Mouse (Mus musculus) kidney, embryonic 16.5 days (tissue): ENCODE measurements around the gene 2700097O09Rik. TPM values are rescaled to one million over a fixed set of nuclear protein-coding genes. Genes with fewer than 3 reads are reported as not detected.
"Not testable (repeated sequence)": the region's sequence is repeated elsewhere in the genome, so short reads cannot be mapped to it uniquely, and the experiment has no call there.

ENCODE experiments used
- ATAC-seq: fragments of 200-750 bp; cut with Nextera tagmentation; 2 replicates; pipeline ENCODE4 v1.8.0; 2017; ENCODE audit warnings: moderate TSS enrichment; ENCODE audit not compliant: low FRiP score, low TSS enrichment
- H3K27ac ChIP-seq: fragments of 300-500 bp; sonication (generic); 2 replicates; pipeline ENCODE4 v1.5.1; 2014; ENCODE audit warnings: low read length
- H3K27me3 ChIP-seq: fragments of 300-500 bp; sonication (generic); 2 replicates; pipeline ENCODE4 v1.6.1; 2014; ENCODE audit warnings: low read length, control low read depth, mixed read lengths; ENCODE audit not compliant: insufficient read depth
- H3K36me3 ChIP-seq: fragments of 300-500 bp; sonication (generic); 2 replicates; pipeline ENCODE4 v1.6.1; 2014; ENCODE audit warnings: low read length, control low read depth, mixed read lengths; ENCODE audit not compliant: insufficient read depth
- H3K4me1 ChIP-seq: fragments of 300-500 bp; sonication (generic); 2 replicates; pipeline ENCODE4 v1.6.1; 2014; ENCODE audit warnings: low read length, control low read depth, mixed read lengths; ENCODE audit not compliant: insufficient read depth
- H3K4me2 ChIP-seq: fragments of 300-500 bp; sonication (generic); replicated peaks from 2 replicates; pipeline ENCODE4 v1.6.1; 2014; ENCODE audit warnings: low read depth, low read length
- H3K4me3 ChIP-seq: fragments of 300-500 bp; sonication (generic); 2 replicates; pipeline ENCODE4 v1.5.1; 2014; ENCODE audit warnings: mild to moderate bottlenecking, low read length
- H3K9ac ChIP-seq: fragments of 300-500 bp; sonication (generic); replicated peaks from 2 replicates; pipeline ENCODE4 v1.6.1; 2014; ENCODE audit warnings: low read length
- H3K9me3 ChIP-seq: fragments of 300-500 bp; sonication (generic); 2 replicates; pipeline ENCODE4 v1.6.1; 2016; ENCODE audit warnings: low read length, control low read depth
- WGBS: fragments of 180-500 bp; shearing (Covaris S2); extraction: QIAGEN DNeasy Blood & Tissue Kit; methylation state at CpG from one replicate; pipeline ENCODE4 v1.1.7; 2014; 5-methylcytosine and 5-hydroxymethylcytosine counted together
- polyA plus RNA-seq: library from polyadenylated mRNA; unstranded; fragments of >200 nt; fragmentation: Nextera tagmentation; extraction: Ambion mirVana; gene quantifications from 2 replicates; pipeline ENCODE4 v1.2.1, GENCODE M21; 2015

The 2700097O09Rik gene
- 37.3 and 40.8 TPM in 2 replicates for polyA plus RNA-seq

DNA sequence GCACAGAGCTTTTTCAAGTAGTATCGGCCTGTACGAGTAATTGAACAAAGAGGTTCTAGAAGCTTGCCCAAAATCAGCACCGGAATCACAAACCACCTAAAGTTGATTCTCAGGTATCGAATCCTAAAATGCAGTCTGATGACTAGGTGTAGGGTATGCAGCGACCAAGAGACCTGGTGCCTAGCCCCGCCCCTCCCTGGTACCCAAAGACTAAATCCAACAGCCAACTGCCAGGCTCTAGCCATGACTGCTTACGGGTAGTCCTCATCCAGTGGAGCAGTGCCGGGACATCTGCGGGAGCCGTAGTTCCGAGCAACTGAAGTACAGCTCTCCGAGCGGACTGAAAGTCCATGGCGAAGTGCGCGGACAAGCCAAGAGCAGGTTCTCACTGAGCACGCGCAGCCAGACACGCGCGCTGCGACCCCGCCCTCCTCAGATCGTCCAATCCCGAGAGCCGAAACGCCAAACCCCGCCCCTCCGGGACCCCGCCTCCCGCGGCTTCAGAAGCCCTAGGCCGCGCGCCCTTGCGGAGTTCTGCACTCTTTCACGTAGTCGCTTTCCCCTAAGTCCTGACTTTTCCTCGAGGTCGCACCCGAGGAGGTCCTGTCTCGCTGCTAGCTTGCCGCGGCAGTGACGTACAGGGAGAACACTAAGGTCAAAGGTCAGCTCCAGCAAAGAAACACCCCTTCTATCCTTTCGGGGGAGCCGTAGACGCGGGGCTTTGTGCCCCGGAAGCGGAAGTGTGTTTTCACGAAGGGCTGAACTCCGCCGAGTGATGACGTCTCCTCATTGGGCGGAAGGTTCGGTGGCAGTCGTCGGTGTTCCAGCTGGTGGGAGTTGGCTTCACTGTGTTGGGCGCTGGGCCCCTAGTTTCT, at the start of gene 2700097O09Rik, which contains the start of gene Srp54a:
TSS of gene 2700097O09Rik (minus strand) at position 385 of the 875 bp plus-strand sequence.
TSS of gene Srp54a (plus strand) at position 537 of the 875 bp plus-strand sequence.
- H3K4me3 ChIP-seq: peak within 1 kb of the TSS; percentile 66
- H3K27ac ChIP-seq: peak within 1 kb of the TSS; percentile 91
- H3K9me3 ChIP-seq, H3K36me3 ChIP-seq, H3K27me3 ChIP-seq, H3K4me1 ChIP-seq: not testable (repeated sequence)
- peak within 1 kb of the TSS; percentile 57 for H3K4me2 ChIP-seq
- peak within 1 kb of the TSS; percentile 74 for H3K9ac ChIP-seq
- ATAC-seq: peak; percentile 98
- under 1% methylated on average over 57 of the region's 60 CpGs for WGBS

DNA sequence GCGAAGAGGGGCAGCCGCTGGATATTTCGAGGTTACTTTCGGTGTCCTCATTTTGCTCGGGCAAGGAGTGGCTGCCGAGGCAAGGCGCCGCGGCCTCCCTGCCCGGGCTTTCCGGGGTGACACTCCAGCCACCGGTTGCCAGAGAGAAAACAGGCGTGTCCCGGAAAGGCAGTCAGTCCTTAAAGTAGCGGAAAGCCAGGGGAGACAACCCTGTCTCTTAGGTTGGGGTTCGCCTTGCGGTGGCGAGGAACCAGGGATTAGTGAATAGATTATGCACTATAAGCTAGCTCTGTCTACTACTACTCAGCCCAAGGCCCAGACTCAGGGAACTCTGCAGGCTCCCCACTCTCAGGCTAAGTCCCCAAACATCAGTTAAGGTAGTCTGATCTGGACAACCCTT, 44.8 kb upstream of the 2700097O09Rik start:
- not testable (repeated sequence) for H3K9me3 ChIP-seq, H3K4me1 ChIP-seq, H3K4me2 ChIP-seq, H3K36me3 ChIP-seq, H3K9ac ChIP-seq, H3K27me3 ChIP-seq, H3K27ac ChIP-seq, H3K4me3 ChIP-seq
- no CpG with 5 or more reads among the region's 18 CpGs for WGBS
- peak; percentile 60 for ATAC-seq

DNA sequence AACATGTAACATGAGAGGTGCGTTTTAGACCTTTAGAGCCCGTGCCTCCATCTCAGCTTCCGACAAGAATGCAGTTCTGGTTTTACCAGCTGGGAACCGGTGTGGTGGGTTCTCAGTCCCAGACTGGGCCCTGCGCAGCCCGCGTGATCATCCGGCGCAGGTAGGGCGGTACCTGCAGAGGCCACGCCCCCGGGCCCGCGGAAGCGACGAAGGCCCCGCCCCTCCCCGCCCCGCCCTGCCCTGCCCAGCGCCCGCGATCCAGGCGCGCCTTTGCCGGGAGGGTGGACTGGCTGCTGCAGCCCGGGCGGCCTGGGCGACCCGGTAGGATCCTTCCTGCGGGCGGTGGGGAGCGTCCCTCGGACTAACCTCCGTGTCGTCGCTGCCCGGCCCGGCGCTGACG, 44.3 kb upstream of the 2700097O09Rik start, which contains the start of gene Fam177a:
TSS of gene Fam177a (plus strand) at position 228 of the 400 bp plus-strand sequence.
- H3K4me1 ChIP-seq, H3K27me3 ChIP-seq, H3K4me2 ChIP-seq, H3K36me3 ChIP-seq, H3K4me3 ChIP-seq, H3K27ac ChIP-seq, H3K9ac ChIP-seq, H3K9me3 ChIP-seq: not testable (repeated sequence)
- no CpG with 5 or more reads among the region's 40 CpGs for WGBS
- peak; percentile 97 for ATAC-seq

- not testable (repeated sequence) for H3K27ac ChIP-seq, ATAC-seq, H3K36me3 ChIP-seq, H3K4me1 ChIP-seq, H3K4me3 ChIP-seq, H3K4me2 ChIP-seq, H3K9ac ChIP-seq, H3K9me3 ChIP-seq, H3K27me3 ChIP-seq
- WGBS: no CpG with 5 or more reads among the region's 7 CpGs
Observed at GRCm38 (mm10) chr12:55112616-55113015, 32.7 kb upstream of the 2700097O09Rik start.

- H3K4me1 ChIP-seq, ATAC-seq, H3K27me3 ChIP-seq, H3K4me2 ChIP-seq, H3K27ac ChIP-seq, H3K9ac ChIP-seq, H3K36me3 ChIP-seq, H3K4me3 ChIP-seq, H3K9me3 ChIP-seq: not testable (repeated sequence)
- WGBS: 95% methylated on average over 1 of the region's 7 CpGs
Observed at GRCm38 (mm10) chr12:55092127-55092526, 12.2 kb upstream of the 2700097O09Rik start.

GRCm38 (mm10) chr12:55080601-55080942, 662 bp upstream of the 2700097O09Rik start:
- ATAC-seq: peak; percentile 57; the same call in 1 of the 2 replicates
- H3K4me1 ChIP-seq, H3K27me3 ChIP-seq, H3K9me3 ChIP-seq, H3K36me3 ChIP-seq: not testable (repeated sequence)
- Histone ChIP-seq H3K4me3 (peak overlapping the region; percentile 66), H3K27ac (peak overlapping the region; percentile 91), H3K4me2 (peak overlapping the region; percentile 42), H3K9ac (peak overlapping the region; percentile 74)
- under 1% methylated on average over 25 of the region's 25 CpGs for whole genome bisulfite sequencing

DNA sequence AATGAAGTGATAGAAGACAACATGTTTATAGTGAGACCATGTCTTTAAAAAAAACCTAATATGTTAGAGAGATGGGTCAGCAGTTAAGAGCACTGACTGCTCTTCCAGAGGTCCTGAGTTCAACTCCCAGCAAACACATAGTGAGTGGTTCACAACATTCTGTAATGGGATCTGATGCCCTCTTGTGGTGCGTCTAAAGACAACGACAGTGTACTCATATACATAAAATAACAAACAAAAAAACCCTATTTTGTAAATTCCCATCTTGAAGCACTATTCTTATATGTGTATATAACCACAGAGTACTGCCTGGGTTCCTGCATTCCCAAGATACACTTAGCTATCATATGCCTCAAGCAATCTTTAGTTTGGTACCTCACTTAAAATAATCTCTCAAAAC, 1.2 kb downstream of the 2700097O09Rik start:
- H3K4me2 ChIP-seq, H3K4me1 ChIP-seq, H3K27ac ChIP-seq, H3K36me3 ChIP-seq, H3K27me3 ChIP-seq, ATAC-seq, H3K9ac ChIP-seq, H3K9me3 ChIP-seq, H3K4me3 ChIP-seq: not testable (repeated sequence)
- 54% methylated on average over 2 of the region's 2 CpGs for WGBS

DNA sequence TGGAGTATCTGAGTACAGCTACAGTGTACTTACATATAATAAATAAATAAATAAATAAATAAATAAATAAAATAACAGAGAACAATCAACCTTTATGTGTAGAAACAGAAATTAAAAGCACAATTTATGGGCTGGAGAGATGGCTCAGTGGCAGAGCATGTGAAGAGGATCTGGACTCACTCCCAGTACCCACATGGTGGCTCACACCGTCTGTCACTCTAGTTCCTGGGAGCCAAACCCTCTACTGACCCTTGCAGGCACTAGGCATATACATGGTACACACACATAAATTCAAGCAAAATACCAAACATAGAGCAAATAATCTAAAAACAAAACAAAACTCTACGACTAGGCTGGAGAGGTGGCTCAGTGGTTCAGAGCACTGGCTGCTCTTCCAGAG, 4.6 kb downstream of the 2700097O09Rik start:
- no peaks in the 10 kb centered on the region for H3K36me3 ChIP-seq
- H3K4me3 ChIP-seq: no peak overlapping the region
- H3K4me2 ChIP-seq: no peak overlapping the region
- H3K9me3 ChIP-seq: no peaks in the 10 kb centered on the region
- H3K4me1 ChIP-seq: peaks cover 5% of the 10 kb centered on the region; the same call in 1 of the 2 replicates
- no peaks in the 10 kb centered on the region for H3K27me3 ChIP-seq
- no peak overlapping the region for H3K27ac ChIP-seq
- no peak for ATAC-seq
- 91% methylated on average over 2 of the region's 2 CpGs for WGBS
- H3K9ac ChIP-seq: no peak overlapping the region

- WGBS: 93% methylated on average over 7 of the region's 7 CpGs
- no peak overlapping the region for H3K4me3 ChIP-seq
- H3K4me2 ChIP-seq: no peak overlapping the region
- no peak overlapping the region for H3K27ac ChIP-seq
- H3K9me3 ChIP-seq: no peaks in the 10 kb centered on the region
- H3K27me3 ChIP-seq: no peaks in the 10 kb centered on the region
- ATAC-seq: no peak
- no peak overlapping the region for H3K9ac ChIP-seq
- peaks cover under 1% of the 10 kb centered on the region; the same call in 1 of the 2 replicates for H3K4me1 ChIP-seq
- H3K36me3 ChIP-seq: no peaks in the 10 kb centered on the region
Observed at GRCm38 (mm10) chr12:55073686-55074085, 6.2 kb downstream of the 2700097O09Rik start.

DNA sequence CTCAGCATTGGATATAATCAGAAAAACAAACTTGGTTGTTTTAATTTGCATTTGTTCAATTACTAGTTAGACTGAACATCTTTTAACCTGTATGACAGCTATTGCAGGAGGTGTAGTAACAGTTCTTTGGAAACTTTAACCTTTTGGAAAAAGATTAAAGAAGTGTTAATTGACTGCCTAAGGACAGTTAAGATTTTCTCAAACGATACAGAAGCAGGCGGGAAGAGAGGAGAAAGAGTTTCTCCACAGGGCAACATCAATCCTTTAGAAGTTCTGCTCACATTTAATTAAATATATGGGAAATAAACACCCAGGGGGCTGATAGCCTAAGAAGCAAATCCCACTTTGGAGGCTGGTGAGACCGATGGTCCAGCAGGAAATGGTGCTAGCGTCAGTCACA, 7.4 kb downstream of the 2700097O09Rik start:
- no peak for ATAC-seq
- Histone ChIP-seq H3K4me2 (no peak overlapping the region), H3K4me3 (no peak overlapping the region), H3K36me3 (0 out of 2 replicates have a peak, but pooled peaks cover 5% of the 10 kb centered on the region), H3K4me1 (no peaks in the 10 kb centered on the region), H3K9ac (no peak overlapping the region), H3K27me3 (no peaks in the 10 kb centered on the region), H3K9me3 (no peaks in the 10 kb centered on the region), H3K27ac (no peak overlapping the region)
- WGBS: 64% methylated on average over 4 of the region's 4 CpGs
